Mouse (Mus musculus): ENCODE results near the gene Slc35g3. TPM values are rescaled to one million over a fixed set of nuclear protein-coding genes. Genes with fewer than 3 reads are reported as not detected.

Gene Slc35g3
- total RNA-seq, 1 experiment from 2014 or later: not detected

- no peak for ATAC-seq (replicated peaks in 1 of 2; ENCODE audit: insufficient read depth in 1 of 2, low FRiP score in 2 of 2, low TSS enrichment in 1 of 2, low read depth in 1 of 2, poor library complexity in 2 of 2, severe bottlenecking in 2 of 2)
Observed at GRCm38 (mm10) chr11:69793429-69793828, 31.7 kb upstream of the Slc35g3 start.

GRCm38 (mm10) chr11:69791420-69791819 lies 29.7 kb upstream of the Slc35g3 start:
- ATAC-seq (replicated peaks in 1 of 2; ENCODE audit: insufficient read depth in 1 of 2, low FRiP score in 2 of 2, low TSS enrichment in 1 of 2, low read depth in 1 of 2, poor library complexity in 2 of 2, severe bottlenecking in 2 of 2): no peak

- no peak for ATAC-seq (replicated peaks in 1 of 2; ENCODE audit: insufficient read depth in 1 of 2, low FRiP score in 2 of 2, low TSS enrichment in 1 of 2, low read depth in 1 of 2, poor library complexity in 2 of 2, severe bottlenecking in 2 of 2)
Observed at GRCm38 (mm10) chr11:69789431-69789830, 27.7 kb upstream of the Slc35g3 start.

GRCm38 (mm10) chr11:69787306-69787705 lies 25.5 kb upstream of the Slc35g3 start:
- no peak for ATAC-seq (replicated peaks in 1 of 2; ENCODE audit: insufficient read depth in 1 of 2, low FRiP score in 2 of 2, low TSS enrichment in 1 of 2, low read depth in 1 of 2, poor library complexity in 2 of 2, severe bottlenecking in 2 of 2)

- ATAC-seq (replicated peaks in 1 of 2; ENCODE audit: insufficient read depth in 1 of 2, low FRiP score in 2 of 2, low TSS enrichment in 1 of 2, low read depth in 1 of 2, poor library complexity in 2 of 2, severe bottlenecking in 2 of 2): peak in 1 of 2 experiments; percentile 56; a peak in 1 of 4 replicates
Observed at GRCm38 (mm10) chr11:69784793-69785272, 23.1 kb upstream of the Slc35g3 start.

- ATAC-seq (replicated peaks in 1 of 2; ENCODE audit: insufficient read depth in 1 of 2, low FRiP score in 2 of 2, low TSS enrichment in 1 of 2, low read depth in 1 of 2, poor library complexity in 2 of 2, severe bottlenecking in 2 of 2): no peak
Observed at GRCm38 (mm10) chr11:69781828-69782227, 20.1 kb upstream of the Slc35g3 start.

- no peak for ATAC-seq (replicated peaks in 1 of 2; ENCODE audit: insufficient read depth in 1 of 2, low FRiP score in 2 of 2, low TSS enrichment in 1 of 2, low read depth in 1 of 2, poor library complexity in 2 of 2, severe bottlenecking in 2 of 2)
Observed at GRCm38 (mm10) chr11:69778985-69779384, 17.2 kb upstream of the Slc35g3 start.

- ATAC-seq (replicated peaks in 1 of 2; ENCODE audit: insufficient read depth in 1 of 2, low FRiP score in 2 of 2, low TSS enrichment in 1 of 2, low read depth in 1 of 2, poor library complexity in 2 of 2, severe bottlenecking in 2 of 2): no peak; a peak in 1 of 4 replicates
Observed at GRCm38 (mm10) chr11:69778258-69778982, 16.7 kb upstream of the Slc35g3 start.

- ATAC-seq (replicated peaks in 1 of 2; ENCODE audit: insufficient read depth in 1 of 2, low FRiP score in 2 of 2, low TSS enrichment in 1 of 2, low read depth in 1 of 2, poor library complexity in 2 of 2, severe bottlenecking in 2 of 2): peak; percentile 12 to 40; a peak in 2 of 4 replicates
Observed at GRCm38 (mm10) chr11:69777504-69778257, 15.9 kb upstream of the Slc35g3 start.

- no peak for ATAC-seq (replicated peaks in 1 of 2; ENCODE audit: insufficient read depth in 1 of 2, low FRiP score in 2 of 2, low TSS enrichment in 1 of 2, low read depth in 1 of 2, poor library complexity in 2 of 2, severe bottlenecking in 2 of 2)
Observed at GRCm38 (mm10) chr11:69776488-69776887, 14.7 kb upstream of the Slc35g3 start.

- no peak for ATAC-seq (replicated peaks in 1 of 2; ENCODE audit: insufficient read depth in 1 of 2, low FRiP score in 2 of 2, low TSS enrichment in 1 of 2, low read depth in 1 of 2, poor library complexity in 2 of 2, severe bottlenecking in 2 of 2)
Observed at GRCm38 (mm10) chr11:69775716-69776115, 13.9 kb upstream of the Slc35g3 start.

- ATAC-seq (replicated peaks in 1 of 2; ENCODE audit: insufficient read depth in 1 of 2, low FRiP score in 2 of 2, low TSS enrichment in 1 of 2, low read depth in 1 of 2, poor library complexity in 2 of 2, severe bottlenecking in 2 of 2): no peak
Observed at GRCm38 (mm10) chr11:69774961-69775360, 13.2 kb upstream of the Slc35g3 start.

- no peak for ATAC-seq (replicated peaks in 1 of 2; ENCODE audit: insufficient read depth in 1 of 2, low FRiP score in 2 of 2, low TSS enrichment in 1 of 2, low read depth in 1 of 2, poor library complexity in 2 of 2, severe bottlenecking in 2 of 2)
Observed at GRCm38 (mm10) chr11:69767625-69767909, 5.8 kb upstream of the Slc35g3 start.

- ATAC-seq (replicated peaks in 1 of 2; ENCODE audit: insufficient read depth in 1 of 2, low FRiP score in 2 of 2, low TSS enrichment in 1 of 2, low read depth in 1 of 2, poor library complexity in 2 of 2, severe bottlenecking in 2 of 2): no peak
Observed at GRCm38 (mm10) chr11:69766872-69767624, 5.3 kb upstream of the Slc35g3 start.

GRCm38 (mm10) chr11:69766126-69766609 lies 4.4 kb upstream of the Slc35g3 start:
- ATAC-seq (replicated peaks in 1 of 2; ENCODE audit: insufficient read depth in 1 of 2, low FRiP score in 2 of 2, low TSS enrichment in 1 of 2, low read depth in 1 of 2, poor library complexity in 2 of 2, severe bottlenecking in 2 of 2): peak; percentile 64 to 69

GRCm38 (mm10) chr11:69765221-69766125 lies 3.7 kb upstream of the Slc35g3 start, which contains the start of gene Zbtb4:
TSS of gene Zbtb4 (plus strand) at chr11:69765912.
- 0 out of 4 replicates have a peak, but pooled peaks of 1 of the 2 experiments have one; percentile 13 for ATAC-seq (replicated peaks in 1 of 2; ENCODE audit: insufficient read depth in 1 of 2, low FRiP score in 2 of 2, low TSS enrichment in 1 of 2, low read depth in 1 of 2, poor library complexity in 2 of 2, severe bottlenecking in 2 of 2)

- ATAC-seq (replicated peaks in 1 of 2; ENCODE audit: insufficient read depth in 1 of 2, low FRiP score in 2 of 2, low TSS enrichment in 1 of 2, low read depth in 1 of 2, poor library complexity in 2 of 2, severe bottlenecking in 2 of 2): no peak
Observed at GRCm38 (mm10) chr11:69763551-69763950, 1.8 kb upstream of the Slc35g3 start.

Measured in hematopoietic stem cell, adult 5-6 weeks (primary cell).